Mouse (Mus musculus): ENCODE results near the gene Procr.
A peak's percentile ranks its signal among the peaks of the same experiment; 100 is the strongest.

Procr gene

DNA sequence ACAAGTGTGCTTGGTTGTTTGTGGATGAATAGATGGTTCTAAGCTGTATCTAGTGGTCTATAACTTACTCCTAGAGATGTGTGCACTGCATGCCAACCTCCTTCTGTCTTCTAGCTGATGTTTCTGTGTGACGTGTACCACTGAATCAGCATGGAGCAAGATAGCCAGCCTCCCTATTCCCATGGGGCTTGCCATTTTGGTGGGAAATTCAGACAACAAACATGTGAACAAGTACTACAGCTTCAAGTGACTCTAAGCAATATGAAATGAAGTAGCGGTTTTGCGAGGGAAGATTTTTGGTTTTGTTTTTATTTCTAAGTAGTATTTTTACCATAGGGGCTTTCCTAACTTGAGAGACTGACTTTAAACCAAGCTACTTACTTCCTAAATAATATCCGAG is 1.5 kb upstream of the Procr start:
- DNase-seq (ENCODE audit: extremely low spot score, low spot score), result no peak

DNA sequence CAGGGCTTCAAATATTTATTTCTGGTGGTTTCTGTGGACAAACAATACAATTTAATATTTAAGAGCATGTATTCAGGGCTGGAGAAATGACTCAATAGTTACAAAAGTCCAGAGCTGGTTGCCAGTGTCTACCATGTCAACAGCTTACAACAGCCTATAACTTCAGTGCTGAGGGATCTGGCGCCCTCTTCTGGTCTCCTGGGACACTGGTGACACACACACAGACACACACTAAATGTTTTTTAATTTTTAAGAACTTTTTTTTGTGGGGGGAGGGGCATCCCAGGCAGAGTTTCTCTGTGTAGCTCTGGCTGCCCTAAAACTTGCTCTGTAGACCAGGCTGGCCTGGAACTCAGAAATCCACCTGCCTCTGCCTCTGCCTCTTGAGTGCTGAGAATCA is 4.8 kb downstream of the Procr start:
- no peak for DNase-seq (ENCODE audit: extremely low spot score, low spot score)

DNA sequence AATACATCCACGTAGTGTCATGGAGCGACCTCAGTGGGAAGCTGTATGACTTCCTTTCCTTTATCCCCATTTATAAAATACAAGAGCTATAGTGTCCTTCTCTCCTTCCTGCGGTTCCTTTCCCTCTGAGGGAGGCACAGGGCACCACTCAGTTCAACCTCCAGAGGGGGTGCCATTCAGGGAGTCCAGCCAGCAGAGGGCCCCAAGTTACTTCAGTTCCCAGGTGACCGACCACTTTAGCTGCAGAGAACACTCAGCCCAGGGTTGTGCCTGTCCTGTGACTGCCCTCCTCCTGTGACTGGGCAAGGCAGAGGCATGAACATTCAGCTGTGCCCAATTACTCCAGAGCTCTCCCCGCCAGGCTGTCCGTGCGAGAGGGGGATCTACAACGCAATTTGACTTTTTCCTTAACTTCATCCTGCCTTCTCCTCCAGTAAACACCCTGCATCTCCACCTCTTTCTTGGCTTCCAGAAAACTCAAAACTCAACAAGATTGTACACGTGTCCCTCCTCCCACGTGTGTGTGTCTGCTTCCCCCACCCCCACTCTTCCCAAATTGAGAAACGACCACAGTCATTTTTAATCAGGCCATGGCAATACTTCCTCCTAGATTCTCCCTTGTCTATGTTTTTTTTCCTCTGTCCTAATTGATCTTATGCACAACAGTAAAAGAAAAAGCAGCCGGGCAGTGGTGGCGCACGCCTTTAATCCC is 6.1 kb downstream of the Procr start:
- no peak for DNase-seq (ENCODE audit: extremely low spot score, low spot score)

DNA sequence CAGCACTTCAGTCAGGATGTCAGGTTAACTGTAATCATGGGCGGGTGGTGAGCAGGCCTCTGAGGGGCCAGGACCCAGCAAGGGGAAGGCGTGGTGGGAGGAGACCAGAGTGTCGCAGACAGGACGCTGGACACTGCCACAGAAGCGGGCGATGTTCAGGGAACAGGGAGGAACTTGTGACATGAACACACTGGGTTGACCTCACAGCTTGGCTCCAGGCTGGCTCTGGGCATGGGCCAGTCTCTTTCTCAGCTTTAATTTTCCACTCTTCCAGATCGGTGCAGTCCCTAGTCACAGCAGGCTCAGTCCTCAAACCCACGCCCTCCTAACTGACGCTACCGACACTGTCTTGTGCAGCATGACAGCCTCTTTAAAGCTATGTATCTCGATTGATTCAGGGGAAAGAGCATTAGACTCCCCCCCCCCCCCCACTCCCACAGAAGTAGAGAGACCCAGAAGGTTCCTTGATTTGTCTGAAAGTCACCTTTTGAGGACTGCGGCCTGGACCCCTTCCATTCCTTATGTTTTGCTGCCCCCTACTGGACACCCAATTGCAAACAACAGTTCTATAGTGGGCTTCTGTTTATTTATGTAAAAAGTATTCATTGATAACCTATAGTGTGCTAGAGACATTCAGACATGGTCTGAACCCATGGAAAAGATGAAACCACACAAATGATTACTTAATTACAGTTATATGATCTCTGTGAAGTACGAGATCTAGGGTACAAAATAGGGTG is 13.9 kb downstream of the Procr start:
- peak; percentile 67 for DNase-seq (ENCODE audit: extremely low spot score, low spot score)

DNA sequence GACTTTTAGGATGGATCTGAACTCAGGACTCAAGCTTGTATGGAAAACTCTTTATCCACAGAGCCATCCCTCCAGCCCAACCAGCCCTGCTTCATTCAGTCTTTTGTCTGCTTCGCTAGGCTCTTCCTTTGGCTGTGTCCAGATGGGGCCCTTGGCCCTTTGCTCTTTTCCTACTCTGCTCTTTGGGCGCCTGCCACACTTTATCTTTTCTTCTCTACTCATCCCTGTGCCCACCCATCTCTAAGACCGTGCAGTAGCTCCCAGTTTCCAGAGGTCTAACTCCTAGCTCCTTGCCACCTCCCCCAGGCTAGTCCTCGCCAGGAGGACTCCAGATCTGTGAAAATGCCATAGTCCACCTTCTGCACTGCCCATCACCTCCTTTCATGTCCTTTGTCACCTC is 22.7 kb downstream of the Procr start:
- DNase-seq (ENCODE audit: extremely low spot score, low spot score), result no peak

DNA sequence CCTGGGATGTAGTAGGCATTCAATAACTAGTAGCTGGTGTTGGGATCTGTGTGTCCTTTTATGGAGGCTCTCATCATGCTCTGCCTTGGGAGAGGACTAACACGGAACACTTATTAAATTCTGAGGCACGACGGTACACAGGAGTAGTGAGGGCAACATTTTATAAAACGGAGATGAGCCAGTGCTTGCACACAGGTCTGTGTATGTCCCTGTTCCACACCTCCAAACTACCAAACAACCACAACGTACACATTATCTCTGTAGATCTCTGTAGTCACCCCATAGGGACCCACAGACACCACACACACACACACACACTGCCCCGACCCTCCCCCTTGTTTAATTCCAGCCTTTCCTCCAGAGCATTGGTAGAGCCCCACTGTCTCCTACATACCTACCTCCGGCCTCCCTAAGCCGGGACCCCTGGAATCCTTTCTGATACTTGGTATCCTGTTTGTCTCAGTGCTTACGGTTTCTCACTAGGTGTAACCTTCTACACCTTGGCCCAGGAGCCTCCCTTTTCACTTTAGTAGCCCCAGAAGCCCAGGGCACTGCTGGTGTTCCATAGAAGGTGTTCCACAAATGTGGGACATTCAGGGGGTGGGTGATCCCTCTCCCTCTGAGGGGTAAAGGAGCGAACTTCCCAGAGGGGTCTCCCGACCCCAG is 23.5 kb downstream of the Procr start:
- DNase-seq (ENCODE audit: extremely low spot score, low spot score), result no peak

- peak; percentile 28 for DNase-seq (ENCODE audit: extremely low spot score, low spot score)
Observed at GRCm38 (mm10) chr2:155774927-155775684, 24.2 kb downstream of the Procr start, which contains the start of gene Mmp24. Mmp24 (plus strand) TSS chr2:155775342.

DNA sequence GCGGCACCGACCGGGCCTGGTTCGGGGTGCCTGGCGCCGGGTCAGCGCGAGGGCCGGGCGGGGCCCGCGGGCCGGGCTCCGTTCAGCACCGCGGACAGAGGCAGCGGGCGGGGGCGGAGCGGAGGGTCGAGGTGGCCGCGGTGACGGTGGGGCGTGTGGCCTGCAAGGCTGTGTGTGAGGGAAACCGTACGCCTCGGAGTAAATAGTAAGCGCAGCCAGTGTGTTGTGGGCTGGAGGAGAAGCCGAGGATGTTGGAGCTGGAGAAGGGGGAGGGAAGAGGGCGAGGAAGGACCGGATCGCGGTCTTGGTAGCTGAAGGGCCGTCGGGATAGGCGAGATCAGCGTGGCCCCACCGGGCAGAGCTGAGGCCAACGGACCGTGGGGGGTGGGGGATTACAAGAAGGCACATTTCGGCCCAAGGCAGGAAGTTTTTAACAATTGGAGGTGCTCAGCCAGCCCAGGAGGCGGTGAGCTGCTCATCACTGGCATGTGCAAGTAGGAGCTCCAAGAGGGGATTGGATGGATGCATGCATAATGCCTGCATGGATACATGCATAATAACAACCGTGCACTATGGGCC is 24.9 kb downstream of the Procr start:
- peak; percentile 80 for DNase-seq (ENCODE audit: extremely low spot score, low spot score)

DNA sequence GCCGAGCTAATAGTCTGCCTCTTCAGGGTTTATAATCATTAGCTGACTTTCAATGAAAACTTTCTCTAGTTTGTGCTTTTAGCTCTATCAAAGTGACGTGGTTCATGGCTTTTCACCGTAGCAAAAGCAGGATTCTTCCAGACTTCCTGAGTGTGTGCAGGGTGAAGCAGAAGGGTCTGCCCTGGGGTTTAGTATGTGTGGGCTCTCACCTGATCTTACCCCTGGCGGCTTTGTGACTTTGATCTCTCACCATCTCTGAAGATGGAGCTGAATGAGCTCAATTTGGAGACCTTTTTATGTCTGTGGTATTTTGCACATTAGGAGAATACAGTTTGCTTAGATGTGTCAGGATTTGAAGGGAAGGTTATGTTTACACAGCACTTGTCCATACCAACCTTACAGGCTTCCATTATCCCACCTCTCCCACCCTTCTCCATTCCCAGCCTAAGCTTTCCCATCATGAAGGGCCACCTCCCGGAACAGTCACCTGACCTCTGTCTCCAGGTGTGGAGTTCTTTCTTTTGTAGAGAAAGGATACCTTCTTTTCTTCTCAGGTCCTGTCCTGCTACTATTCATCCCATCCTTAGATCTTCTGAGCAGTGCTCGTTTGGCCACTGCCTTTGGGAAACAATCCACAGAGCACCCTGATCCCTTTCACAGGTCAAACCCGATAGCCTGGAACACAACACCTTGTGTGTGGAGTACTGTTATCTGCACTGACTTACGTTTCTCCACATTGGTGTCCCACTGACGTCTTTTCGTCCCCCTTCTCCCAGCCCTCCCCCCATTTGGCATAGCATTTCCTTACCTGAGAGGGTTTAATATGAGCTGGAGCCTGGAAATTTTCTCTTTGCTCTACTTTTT is 26.1 kb downstream of the Procr start:
- DNase-seq (ENCODE audit: extremely low spot score, low spot score), result no peak

DNA sequence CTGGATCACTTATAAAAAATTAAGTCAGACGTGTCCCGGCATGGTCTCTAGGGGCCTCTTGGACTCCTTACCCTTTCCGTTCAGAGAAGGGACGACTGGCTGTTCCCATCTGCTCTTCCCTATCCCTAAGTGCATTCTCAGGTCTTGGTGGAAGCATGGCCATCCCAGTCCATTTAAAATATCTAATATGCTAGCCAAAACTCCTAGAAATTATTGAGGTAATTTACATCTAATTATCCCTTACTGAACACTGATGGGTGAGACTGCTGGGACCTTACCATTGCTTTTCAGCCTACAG is 26.7 kb downstream of the Procr start:
- DNase-seq (ENCODE audit: extremely low spot score, low spot score), result no peak

DNA sequence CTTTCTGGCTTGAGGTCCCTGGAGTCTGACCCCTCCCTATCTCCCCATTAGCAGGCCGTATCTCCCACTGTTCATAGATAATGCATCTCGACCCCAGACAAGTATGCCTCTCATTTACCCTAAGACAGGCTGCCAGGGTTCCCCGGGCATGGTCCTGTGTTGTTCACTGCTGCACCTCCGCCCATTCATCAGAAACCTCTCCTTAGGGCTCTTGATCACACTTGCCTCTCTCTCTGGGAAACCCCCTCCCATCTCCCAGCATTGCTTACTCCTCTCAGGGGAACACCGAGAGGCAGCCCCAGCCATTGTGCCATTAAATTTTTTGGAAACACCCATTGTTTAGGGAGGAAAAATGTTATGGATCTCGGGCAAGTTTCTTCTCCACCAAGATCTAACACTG is 27.1 kb downstream of the Procr start:
- DNase-seq (ENCODE audit: extremely low spot score, low spot score), result no peak

GRCm38 (mm10) chr2:155779066-155779465 is 28.1 kb downstream of the Procr start:
- no peak for DNase-seq (ENCODE audit: extremely low spot score, low spot score)

DNA sequence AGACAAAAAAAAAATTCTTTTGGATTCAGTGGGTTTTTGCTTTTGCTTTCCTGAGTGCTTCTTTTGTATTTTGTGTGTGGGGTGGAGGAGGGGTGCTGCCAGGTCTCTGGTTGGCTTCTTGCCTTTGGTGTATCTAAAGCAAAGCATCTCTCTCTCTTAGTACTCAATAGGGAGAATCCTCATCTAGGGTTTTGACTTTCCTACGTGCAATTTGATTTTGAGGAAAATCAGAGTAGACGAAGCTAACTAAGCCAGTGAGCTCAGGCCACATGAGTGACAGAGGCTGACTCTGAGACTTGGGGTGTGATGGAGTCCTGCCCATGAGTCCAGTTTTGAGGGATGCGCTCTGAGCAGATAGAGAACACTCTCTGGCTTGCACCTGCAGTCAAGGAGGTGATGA is 28.6 kb downstream of the Procr start:
- DNase-seq (ENCODE audit: extremely low spot score, low spot score), result no peak

GRCm38 (mm10) chr2:155784534-155784933 is 33.6 kb downstream of the Procr start:
- DNase-seq (ENCODE audit: extremely low spot score, low spot score), result no peak

DNA sequence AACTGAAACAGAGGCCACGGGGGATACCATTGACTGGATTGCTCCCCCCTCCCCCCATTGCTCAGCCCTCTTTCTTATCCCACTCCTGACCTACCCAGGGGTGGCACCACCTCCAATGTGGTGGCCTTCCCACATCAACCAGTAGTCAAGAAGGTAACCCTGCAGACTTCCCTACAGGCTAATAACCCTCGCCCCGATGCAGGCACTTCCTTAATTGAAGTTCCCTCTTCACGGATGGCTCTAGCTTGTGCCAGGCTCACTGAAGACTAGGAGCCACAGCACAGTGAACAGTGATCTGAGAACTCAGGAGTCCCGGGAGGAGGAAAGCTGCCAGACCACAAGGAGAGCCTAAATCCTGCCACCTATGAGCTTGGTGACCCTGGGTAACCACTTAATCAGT is 36.0 kb downstream of the Procr start:
- DNase-seq (ENCODE audit: extremely low spot score, low spot score), result no peak

GRCm38 (mm10) chr2:155787949-155788931 is 37.3 kb downstream of the Procr start:
- DNase-seq (ENCODE audit: extremely low spot score, low spot score), result no peak

GRCm38 (mm10) chr2:155792899-155793298 is 42.0 kb downstream of the Procr start:
- DNase-seq (ENCODE audit: extremely low spot score, low spot score), result no peak

DNA sequence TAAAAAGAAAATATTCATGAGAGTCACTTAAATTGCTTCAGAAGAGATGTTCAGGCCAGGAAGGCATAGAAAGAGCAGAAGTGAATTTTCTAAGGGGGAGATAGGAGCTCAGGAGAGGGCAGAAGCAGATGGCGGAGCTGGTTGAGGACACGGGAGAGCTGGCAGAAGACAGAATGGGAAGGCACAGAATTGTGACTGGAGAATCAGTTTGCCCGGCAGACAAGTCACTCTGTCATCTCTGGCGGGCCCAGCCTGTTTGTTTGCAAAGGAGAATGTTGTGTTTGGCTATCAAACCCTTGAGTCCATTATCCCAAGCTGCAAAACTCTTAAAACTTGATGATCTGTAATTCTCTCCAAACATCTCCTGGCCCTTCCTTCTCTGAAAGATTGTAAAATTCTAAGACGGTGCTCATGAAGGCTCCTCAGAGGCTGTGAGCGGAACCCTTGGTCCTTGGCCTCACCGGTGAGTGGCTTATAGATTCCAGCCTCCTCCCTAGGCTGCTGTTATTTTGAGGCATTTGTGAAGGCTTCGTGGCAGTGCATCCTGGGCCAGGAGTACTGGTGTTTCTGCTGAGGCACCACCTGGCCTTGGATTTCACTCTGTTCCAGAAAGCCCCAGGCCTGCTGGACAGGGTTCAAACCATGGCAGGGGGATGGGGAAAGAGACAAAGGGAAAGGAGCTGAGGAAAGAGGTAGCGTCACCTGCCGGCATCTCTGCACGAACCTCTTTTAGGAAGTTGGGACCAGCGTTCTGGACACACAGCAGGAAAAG is 43.9 kb downstream of the Procr start:
- no peak for DNase-seq (ENCODE audit: extremely low spot score, low spot score)

DNA sequence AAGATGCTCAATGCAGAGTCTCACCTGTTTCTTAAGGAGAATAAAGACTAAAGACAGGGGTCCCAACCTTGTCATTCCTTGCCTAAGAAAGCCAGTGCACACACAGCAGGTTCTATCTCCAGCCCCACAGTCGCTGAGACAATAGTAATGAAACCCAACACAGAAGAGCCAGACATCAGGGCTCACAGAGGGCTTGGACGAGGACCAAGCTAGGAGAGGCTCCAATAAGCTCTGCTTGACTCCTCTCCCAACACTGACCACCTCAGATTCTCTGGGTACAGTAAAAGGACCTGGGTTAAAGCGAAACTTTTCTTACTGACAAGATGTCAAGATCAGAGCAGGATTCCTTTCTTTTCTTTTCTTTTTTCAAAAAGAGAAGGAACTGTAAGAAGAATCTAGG is 47.7 kb downstream of the Procr start:
- DNase-seq (ENCODE audit: extremely low spot score, low spot score), result no peak

Data from neural tube, embryonic 10.5 days (tissue).